Mouse (Mus musculus): ENCODE measurements at regions not wholly inside any gene's neighbourhood (a gene's known extent, or its start where the extent isn't known, plus 50 kb on each side); places are given as distances from the start of the nearest gene placed in this dataset.
"Not testable (repeated sequence)": the region's sequence is repeated elsewhere in the genome, so short reads cannot be mapped to it uniquely, and the experiment has no call there.

DNA sequence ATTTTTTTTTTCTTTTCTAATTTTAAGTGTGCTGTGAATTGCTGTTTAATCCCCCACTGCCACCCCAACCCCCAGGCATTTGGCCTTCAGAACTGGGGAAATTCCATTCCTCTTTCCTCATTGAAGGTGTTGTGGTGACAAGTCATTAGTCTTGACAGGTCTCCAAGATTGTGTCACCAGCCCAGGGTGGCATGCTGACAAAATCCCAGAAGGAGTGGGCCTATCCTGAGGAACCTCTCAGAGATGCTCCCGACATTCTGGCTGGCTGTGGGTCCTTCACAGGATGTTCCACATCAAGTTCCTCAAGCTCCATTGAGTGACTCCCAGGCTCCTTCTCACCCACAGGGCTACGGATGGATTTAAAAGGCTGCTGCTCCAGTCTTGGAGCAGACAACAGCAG lies 91.7 kb downstream of the Btg1 start:
- 88% methylated on average over 2 of the region's 2 CpGs for WGBS
- no peak for ATAC-seq (ENCODE audit: insufficient number of reproducible peaks, insufficient read depth, low FRiP score, low TSS enrichment, low read depth)

DNA sequence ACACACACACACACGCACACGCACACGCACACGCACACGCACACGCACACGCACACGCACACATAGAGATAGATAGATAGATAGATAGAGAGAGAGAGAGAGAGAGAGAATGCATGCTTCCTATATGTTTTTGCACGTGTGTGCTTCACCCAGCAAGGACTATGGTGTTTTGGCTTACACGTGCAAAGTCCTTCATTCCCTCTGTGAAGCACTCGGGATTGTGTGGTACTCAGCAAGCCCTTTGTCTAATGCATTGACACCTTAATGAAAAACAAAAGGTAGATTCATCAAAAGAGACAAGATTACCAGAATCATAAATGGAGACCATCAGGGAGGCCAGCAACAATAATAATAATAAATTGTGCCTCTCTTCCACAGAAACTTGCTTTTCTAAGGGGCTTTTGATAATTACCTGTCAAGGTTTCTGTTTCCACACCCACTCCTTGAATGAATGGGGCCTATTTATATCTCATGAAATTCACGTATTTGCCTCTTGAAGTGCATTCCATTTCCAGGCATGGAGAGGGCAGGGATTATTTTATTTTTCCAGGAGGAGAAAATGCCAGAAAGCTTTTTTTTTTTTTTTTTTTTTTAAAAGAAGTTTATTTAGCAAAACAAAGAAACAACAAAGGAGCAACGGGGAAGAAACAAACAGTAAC lies 93.0 kb downstream of the Btg1 start:
- Histone ChIP-seq H3K36me3 (no peaks in the 10 kb centered on the region), H3K4me3 (replicated peaks) (no peak overlapping the region), H3K9ac (replicated peaks) (no peak overlapping the region), H3K27me3 (no peaks in the 10 kb centered on the region), H3K4me1 (replicated peaks) (no peaks in the 10 kb centered on the region), H3K9me3 (no peaks in the 10 kb centered on the region), H3K27ac (no peak overlapping the region), H3K4me2 (no peak overlapping the region)
- ATAC-seq (ENCODE audit: insufficient number of reproducible peaks, insufficient read depth, low FRiP score, low TSS enrichment, low read depth), result no peak
- WGBS, result 86% methylated on average over 13 of the region's 13 CpGs

More for the DNA sequence above, 91.7 kb downstream of the Btg1 start:
- Histone ChIP-seq H3K36me3 (no peaks in the 10 kb centered on the region), H3K27me3 (no peaks in the 10 kb centered on the region), H3K9me3 (no peaks in the 10 kb centered on the region), H3K9ac (replicated peaks) (no peak overlapping the region), H3K27ac (no peak overlapping the region), H3K4me2 (no peak overlapping the region), H3K4me3 (replicated peaks) (no peak overlapping the region), H3K4me1 (replicated peaks) (no peaks in the 10 kb centered on the region)

DNA sequence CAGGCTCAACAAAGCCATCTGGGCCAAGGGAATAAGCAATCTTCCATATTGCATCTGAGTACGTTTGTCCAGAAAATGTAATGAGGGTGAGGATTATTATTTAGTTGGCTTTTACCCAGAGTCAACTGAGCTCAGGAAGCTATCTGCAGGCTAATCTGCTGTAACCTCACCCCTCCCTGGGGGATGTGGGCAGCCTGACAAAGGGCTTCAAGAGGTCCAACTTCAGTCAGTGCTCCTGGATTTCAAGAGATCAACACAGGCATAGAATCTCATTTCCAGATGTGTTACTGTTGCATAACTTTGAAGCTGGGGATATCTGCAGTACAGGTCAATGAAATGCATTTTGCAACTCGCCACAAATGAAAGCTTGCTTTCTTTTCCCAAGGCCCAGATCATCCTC lies 95.2 kb downstream of the Btg1 start:
- H3K36me3 ChIP-seq, result no peaks in the 10 kb centered on the region
- no peaks in the 10 kb centered on the region for H3K27me3 ChIP-seq
- H3K4me2 ChIP-seq, result no peak overlapping the region
- no peak for ATAC-seq (ENCODE audit: insufficient number of reproducible peaks, insufficient read depth, low FRiP score, low TSS enrichment, low read depth)
- 72% methylated on average over 2 of the region's 2 CpGs for WGBS
- no peak overlapping the region for H3K27ac ChIP-seq
- H3K9ac ChIP-seq (replicated peaks), result no peak overlapping the region
- no peak overlapping the region for H3K4me3 ChIP-seq (replicated peaks)
- H3K4me1 ChIP-seq (replicated peaks), result no peaks in the 10 kb centered on the region
- H3K9me3 ChIP-seq, result no peaks in the 10 kb centered on the region

DNA sequence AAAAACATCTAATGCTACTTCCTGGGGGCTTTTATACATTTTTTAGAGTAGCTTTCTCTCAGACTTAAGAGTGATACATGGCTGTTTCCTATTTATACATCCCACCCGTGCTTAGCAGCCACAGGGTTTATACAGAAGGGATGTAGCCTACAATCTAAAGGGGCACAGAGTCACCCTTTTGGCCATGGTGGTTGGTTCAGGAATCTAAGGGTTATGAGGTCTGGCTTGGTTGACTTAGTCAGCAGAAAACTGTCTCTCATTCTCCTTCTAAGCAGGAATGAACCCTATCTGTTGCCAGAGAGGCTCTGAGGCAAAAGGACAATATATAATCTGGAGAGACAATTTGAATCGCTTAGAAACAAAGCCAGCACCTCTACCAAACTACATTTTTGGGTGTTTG lies 97.9 kb downstream of the Btg1 start:
- H3K4me3 ChIP-seq (replicated peaks), result no peak overlapping the region
- 81% methylated on average over 2 of the region's 2 CpGs for WGBS
- no peaks in the 10 kb centered on the region for H3K4me1 ChIP-seq (replicated peaks)

DNA sequence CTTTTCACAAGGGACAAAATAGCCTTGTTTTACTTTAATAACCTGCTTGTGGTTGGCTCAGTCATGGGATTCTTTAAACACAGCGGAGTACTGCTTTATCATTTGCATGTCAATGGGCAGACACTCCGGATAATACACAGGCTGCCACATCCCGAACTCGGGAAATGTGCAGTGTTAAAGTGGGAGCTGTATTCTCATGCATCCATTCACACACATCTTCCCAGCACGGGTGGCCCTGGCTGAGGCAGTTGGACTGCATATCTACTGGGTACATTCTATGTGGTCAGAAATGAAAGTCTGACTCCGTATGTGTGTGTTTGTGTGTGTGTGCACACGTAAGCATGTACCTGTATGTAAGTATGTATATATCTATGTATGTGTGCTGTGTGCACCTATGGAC lies 100.5 kb downstream of the Btg1 start:
- 90% methylated on average over 7 of the region's 7 CpGs for WGBS
- Histone ChIP-seq H3K36me3 (no peaks in the 10 kb centered on the region), H3K4me2 (no peak overlapping the region), H3K27ac (no peak overlapping the region), H3K27me3 (no peaks in the 10 kb centered on the region), H3K9ac (replicated peaks) (no peak overlapping the region), H3K9me3 (no peaks in the 10 kb centered on the region), H3K4me1 (replicated peaks) (peaks cover 9% of the 10 kb centered on the region), H3K4me3 (replicated peaks) (no peak overlapping the region)
- no peak; the same call in 1 of the 2 replicates for ATAC-seq (ENCODE audit: insufficient number of reproducible peaks, insufficient read depth, low FRiP score, low TSS enrichment, low read depth)

More for the DNA sequence above, 97.9 kb downstream of the Btg1 start:
- H3K36me3 ChIP-seq, result no peaks in the 10 kb centered on the region
- no peak overlapping the region for H3K9ac ChIP-seq (replicated peaks)
- H3K27ac ChIP-seq, result no peak overlapping the region
- no peak overlapping the region for H3K4me2 ChIP-seq
- H3K27me3 ChIP-seq, result no peaks in the 10 kb centered on the region
- no peaks in the 10 kb centered on the region for H3K9me3 ChIP-seq
- ATAC-seq (ENCODE audit: insufficient number of reproducible peaks, insufficient read depth, low FRiP score, low TSS enrichment, low read depth), result no peak

GRCm38 (mm10) chr10:96718706-96719105 lies 101.9 kb downstream of the Btg1 start:
- not testable (repeated sequence) for H3K9me3 ChIP-seq; ATAC-seq (ENCODE audit: insufficient number of reproducible peaks, insufficient read depth, low FRiP score, low TSS enrichment, low read depth); H3K4me3 ChIP-seq (replicated peaks); H3K27ac ChIP-seq; H3K9ac ChIP-seq (replicated peaks); H3K4me2 ChIP-seq; H3K36me3 ChIP-seq; H3K27me3 ChIP-seq
- 94% methylated on average over 7 of the region's 7 CpGs for WGBS
- peaks cover 18% of the 10 kb centered on the region for H3K4me1 ChIP-seq (replicated peaks)

DNA sequence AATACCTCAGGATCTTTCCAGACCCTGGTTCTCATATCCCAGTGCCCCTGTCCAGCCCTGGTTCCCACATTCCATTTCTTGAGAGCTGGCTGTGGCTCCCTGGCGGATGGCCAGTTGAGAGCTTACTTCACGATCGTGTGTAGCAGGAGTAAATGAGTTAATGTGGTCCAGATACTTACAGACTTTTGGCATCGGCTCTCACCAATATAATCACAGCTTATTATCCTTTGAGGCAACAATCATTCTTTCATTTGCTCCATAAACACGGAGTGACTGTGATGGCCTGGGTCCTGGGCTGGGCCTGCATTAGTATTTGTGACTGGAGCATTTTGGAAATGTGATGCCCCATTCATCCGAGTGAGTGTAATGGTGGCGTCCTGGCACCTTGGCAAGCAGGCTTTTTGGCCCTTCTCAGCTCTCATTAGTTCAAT lies 103.5 kb downstream of the Btg1 start:
- H3K9ac ChIP-seq (replicated peaks), result no peak overlapping the region
- no peak for ATAC-seq (ENCODE audit: insufficient number of reproducible peaks, insufficient read depth, low FRiP score, low TSS enrichment, low read depth)
- no peak overlapping the region for H3K4me2 ChIP-seq
- no peaks in the 10 kb centered on the region for H3K27me3 ChIP-seq
- 43% methylated on average over 7 of the region's 7 CpGs for WGBS
- H3K4me1 ChIP-seq (replicated peaks), result peaks cover 33% of the 10 kb centered on the region
- no peaks in the 10 kb centered on the region for H3K36me3 ChIP-seq
- no peaks in the 10 kb centered on the region for H3K9me3 ChIP-seq
- H3K27ac ChIP-seq, result no peak overlapping the region
- no peak overlapping the region for H3K4me3 ChIP-seq (replicated peaks)

GRCm38 (mm10) chr10:96720956-96721688 lies 104.3 kb downstream of the Btg1 start:
- no peak for ATAC-seq (ENCODE audit: insufficient number of reproducible peaks, insufficient read depth, low FRiP score, low TSS enrichment, low read depth)
- H3K27ac ChIP-seq, result no peak overlapping the region
- WGBS, result 67% methylated on average over 9 of the region's 9 CpGs

DNA sequence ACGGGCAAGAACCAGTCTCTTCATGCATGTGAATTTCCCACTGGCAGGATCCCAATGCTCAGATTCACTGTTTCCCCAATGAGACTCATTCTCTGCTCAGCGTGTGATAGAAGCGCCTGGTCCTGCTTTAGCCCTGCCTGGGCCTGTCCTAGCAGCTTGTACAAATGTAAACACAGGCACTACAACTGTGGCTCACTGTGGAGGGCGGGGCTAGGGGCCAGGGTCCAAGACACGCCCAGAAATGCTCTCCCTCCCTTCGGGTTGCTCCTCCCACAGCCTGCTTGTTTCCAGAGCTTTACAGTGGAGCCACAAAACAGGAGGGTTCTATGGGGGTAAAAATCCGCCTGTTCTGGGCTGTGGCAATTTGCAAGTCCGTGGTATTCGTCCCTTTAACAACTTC lies 105.7 kb downstream of the Btg1 start:
- WGBS, result 21% methylated on average over 9 of the region's 9 CpGs

More at GRCm38 (mm10) chr10:96720956-96721688, 104.3 kb downstream of the Btg1 start:
- no peak overlapping the region for H3K9ac ChIP-seq (replicated peaks)
- H3K4me3 ChIP-seq (replicated peaks), result no peak overlapping the region
- no peak overlapping the region for H3K4me2 ChIP-seq
- peaks cover 33% of the 10 kb centered on the region for H3K4me1 ChIP-seq (replicated peaks)
- no peaks in the 10 kb centered on the region for H3K9me3 ChIP-seq
- no peaks in the 10 kb centered on the region for H3K36me3 ChIP-seq
- no peaks in the 10 kb centered on the region for H3K27me3 ChIP-seq

DNA sequence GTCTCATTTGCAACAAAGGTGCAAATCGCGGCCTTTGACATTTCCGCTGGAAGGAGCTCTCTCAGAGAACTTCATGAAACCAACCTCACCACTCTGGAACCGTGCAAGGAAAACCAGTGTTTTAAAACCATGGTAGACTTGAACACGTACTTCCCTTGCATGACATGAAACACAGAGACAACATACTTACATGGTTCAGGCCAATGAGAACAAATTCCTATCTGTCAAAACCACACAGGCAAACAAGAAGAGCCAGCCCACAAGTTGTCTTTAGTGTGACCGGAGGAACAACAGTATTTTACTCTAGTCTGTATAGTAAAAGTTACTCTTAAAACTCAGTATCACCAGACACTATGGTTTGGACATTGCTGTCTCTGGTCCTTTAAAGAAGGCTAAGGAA lies 106.3 kb downstream of the Btg1 start:
- no peak for ATAC-seq (ENCODE audit: insufficient number of reproducible peaks, insufficient read depth, low FRiP score, low TSS enrichment, low read depth)
- H3K9me3 ChIP-seq, result no peaks in the 10 kb centered on the region
- H3K36me3 ChIP-seq, result no peaks in the 10 kb centered on the region
- no peaks in the 10 kb centered on the region for H3K27me3 ChIP-seq
- peaks cover 33% of the 10 kb centered on the region for H3K4me1 ChIP-seq (replicated peaks)
- WGBS, result 93% methylated on average over 6 of the region's 6 CpGs
- H3K4me3 ChIP-seq (replicated peaks), result no peak overlapping the region
- H3K9ac ChIP-seq (replicated peaks), result no peak overlapping the region
- no peak overlapping the region for H3K27ac ChIP-seq
- no peak overlapping the region for H3K4me2 ChIP-seq

More for the DNA sequence above, 105.7 kb downstream of the Btg1 start:
- peaks cover 33% of the 10 kb centered on the region for H3K4me1 ChIP-seq (replicated peaks)
- no peaks in the 10 kb centered on the region for H3K9me3 ChIP-seq
- no peaks in the 10 kb centered on the region for H3K36me3 ChIP-seq
- no peak overlapping the region for H3K4me3 ChIP-seq (replicated peaks)
- H3K4me2 ChIP-seq, result no peak overlapping the region
- H3K9ac ChIP-seq (replicated peaks), result no peak overlapping the region
- H3K27me3 ChIP-seq, result no peaks in the 10 kb centered on the region
- peak overlapping the region; percentile 7; the same call in 1 of the 2 replicates for H3K27ac ChIP-seq
- ATAC-seq (ENCODE audit: insufficient number of reproducible peaks, insufficient read depth, low FRiP score, low TSS enrichment, low read depth), result peak; percentile 83

- no peaks in the 10 kb centered on the region for H3K36me3 ChIP-seq
- H3K9me3 ChIP-seq, result no peaks in the 10 kb centered on the region
- 32% methylated on average over 11 of the region's 11 CpGs for WGBS
- H3K9ac ChIP-seq (replicated peaks), result no peak overlapping the region
- H3K4me1 ChIP-seq (replicated peaks), result peaks cover 33% of the 10 kb centered on the region
- no peak for ATAC-seq (ENCODE audit: insufficient number of reproducible peaks, insufficient read depth, low FRiP score, low TSS enrichment, low read depth)
- H3K27me3 ChIP-seq, result no peaks in the 10 kb centered on the region
- 0 out of 2 replicates have a peak overlapping the region, but pooled peaks have one; percentile 2 for H3K27ac ChIP-seq
- H3K4me2 ChIP-seq, result no peak overlapping the region
- H3K4me3 ChIP-seq (replicated peaks), result no peak overlapping the region
Observed at GRCm38 (mm10) chr10:96724436-96725175, 107.8 kb downstream of the Btg1 start.

Data from limb, embryonic 12.5 days (tissue).